Comparison of ENCODE assay signal across 13 mouse cellular contexts in genomic region chr19:28836651-28837410, GRCm38 (mm10). TPM values are rescaled to one million over a fixed set of nuclear protein-coding genes. Genes with fewer than 3 reads are reported as not detected.
DNase-seq lines count a peak whose midpoint lies in the region; ATAC-seq lines count a peak whose summit lies in the region.
"Had no signal": no experiment of that assay in that cellular context is flagged by ENCODE, and none has a peak within 500 bp of the region (broad histone marks: within the 10 kb centered on the region; RNA-seq: fewer than 3 reads in every experiment).

No protein-coding gene starts in this region.

- WGBS in kidney, embryonic 15.5 days = 67% methylated on average over 11 of the region's 11 CpGs

- no peaks in the 10 kb centered on the region for H3K9me3 ChIP-seq in kidney, embryonic 15.5 days (replicated peaks)

- no peak overlapping the region; the same call in 1 of the 2 replicates for H3K27ac ChIP-seq in kidney, embryonic 15.5 days

- ATAC-seq in kidney, embryonic 15.5 days (replicated peaks; ENCODE audit: low FRiP score) = no peak
- ATAC-seq in megakaryocyte progenitor cell, adult 5-6 weeks (replicated peaks; ENCODE audit: poor library complexity) = no peak

- H3K4me3 ChIP-seq in kidney, embryonic 15.5 days (replicated peaks) = no peak overlapping the region
- H3K4me3 ChIP-seq: megakaryocyte, embryonic 14.5 days had no signal

- no peaks in the 10 kb centered on the region for H3K36me3 ChIP-seq in kidney, embryonic 15.5 days

- H3K27me3 ChIP-seq in kidney, embryonic 15.5 days = peaks cover 34% of the 10 kb centered on the region

- H3K4me2 ChIP-seq in kidney, embryonic 15.5 days = no peak overlapping the region

- H3K4me1 ChIP-seq in kidney, embryonic 15.5 days = peaks cover 21% of the 10 kb centered on the region

- H3K9ac ChIP-seq in kidney, embryonic 15.5 days = no peak overlapping the region

- DNase-seq in cerebellum, adult 11-12 months = peak; percentile 20
- DNase-seq in cerebellum, adult 11 months = no peak
- DNase-seq in kidney, adult 18-20 months = peak; percentile 65
- peak; percentile 21 for DNase-seq in cerebellum, adult 9-11 months
- peak; percentile 71 for DNase-seq in kidney, postnatal 14 days
- no peak for DNase-seq in urinary bladder, adult 2 months (ENCODE audit: low spot score)
- DNase-seq: gastrocnemius, postnatal 36 days; lung, adult 18-20 months; right cerebral cortex, postnatal 14 days; thymus, postnatal 14 days had no signal

RNA-seq across cellular contexts. Expression of gene Slc1a1, which starts 2.0 kb away (rescaled TPM):
- polyA plus RNA-seq in kidney, embryonic 15.5 days (2015; fragmentation: Nextera tagmentation; extraction: Ambion mirVana) = 3.9 and 4.3 TPM in 2 replicates
- polyA plus RNA-seq in urinary bladder, adult 2 months (2012; rRNA removed) = 2.8 and 4.0 TPM in 2 replicates
- 0.10 TPM in 1 of 2 replicates, not detected in the other for total RNA-seq in megakaryocyte progenitor cell, adult 5-6 weeks (2015)
- not detected in 2 replicates for total RNA-seq in megakaryocyte progenitor cell, adult 5-6 weeks (2017)

Comparison
In these comparisons a context has a peak if more than half of its experiments do, and no peak if none do; other contexts are left out.
1. DNase-seq: peak in cerebellum, adult 11-12 months (single experiment), kidney, adult 18-20 months (single experiment), cerebellum, adult 9-11 months (single experiment) and kidney, postnatal 14 days (single experiment); none in cerebellum, adult 11 months (single experiment) and urinary bladder, adult 2 months (single experiment).